Mouse (Mus musculus) erythroid progenitor cell, adult 5-6 weeks (primary cell): ENCODE results near the gene Bri3bp. TPM values are rescaled to one million over a fixed set of nuclear protein-coding genes. Genes with fewer than 3 reads are reported as not detected.
"Not testable (repeated sequence)": the region's sequence is repeated elsewhere in the genome, so short reads cannot be mapped to it uniquely, and the experiment has no call there.

Experiments
- ATAC-seq: replicated peaks from 2 replicates; pipeline ENCODE4 v1.8.0; 2016; ENCODE audit warnings: moderate number of reproducible peaks, mild to moderate bottlenecking, moderate TSS enrichment, inconsistent platforms; ENCODE audit not compliant: poor library complexity, low FRiP score, severe bottlenecking
- total RNA-seq, 2 experiments: library from RNA; stranded (forward) in 1 of 2; stranded (reverse) in 1 of 2; fragments of 150-400 nt in 1 of 2; fragments of 186-747, 209-891 nt in 1 of 2; gene quantifications; 2 replicates each; pipeline versions ENCODE4 v1.2.3 to v1.2.4; 2015 to 2017; ENCODE audit warnings: low replicate concordance in 2 of 2

Bri3bp gene
- 5.4 and 10.5 TPM in 2 replicates for total RNA-seq (2015; ENCODE audit: low replicate concordance)
- 2.0 and 2.4 TPM in 2 replicates for total RNA-seq (2017; ENCODE audit: low replicate concordance)

GRCm38 (mm10) chr5:125441234-125442114, at the start of gene Bri3bp:
TSS of gene Bri3bp (plus strand) at chr5:125441568.
- ATAC-seq = peak; percentile 76

DNA sequence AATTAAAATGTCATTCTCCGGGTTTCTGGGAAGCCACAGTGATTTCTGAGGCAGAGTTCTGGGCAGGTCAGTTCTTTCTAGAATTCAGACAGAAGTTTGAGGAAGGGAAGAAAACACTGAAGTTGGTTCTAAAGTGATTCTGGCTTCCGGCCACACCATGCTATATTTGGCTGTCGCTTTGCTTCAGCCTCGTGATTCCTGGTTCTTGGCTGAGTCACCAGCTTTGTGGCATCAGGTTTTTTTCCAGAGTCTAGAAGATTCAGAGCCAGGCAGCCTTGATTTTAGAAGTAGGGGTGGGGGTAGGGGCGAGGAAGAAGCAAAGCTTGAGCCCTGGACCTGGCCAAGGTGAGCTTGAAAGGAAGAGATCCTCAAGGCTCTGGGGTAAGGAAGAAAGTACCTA, 49.8 kb upstream of the Bri3bp start:
- no peak for ATAC-seq

GRCm38 (mm10) chr5:125392176-125392575, 49.2 kb upstream of the Bri3bp start:
- ATAC-seq = not testable (repeated sequence)

DNA sequence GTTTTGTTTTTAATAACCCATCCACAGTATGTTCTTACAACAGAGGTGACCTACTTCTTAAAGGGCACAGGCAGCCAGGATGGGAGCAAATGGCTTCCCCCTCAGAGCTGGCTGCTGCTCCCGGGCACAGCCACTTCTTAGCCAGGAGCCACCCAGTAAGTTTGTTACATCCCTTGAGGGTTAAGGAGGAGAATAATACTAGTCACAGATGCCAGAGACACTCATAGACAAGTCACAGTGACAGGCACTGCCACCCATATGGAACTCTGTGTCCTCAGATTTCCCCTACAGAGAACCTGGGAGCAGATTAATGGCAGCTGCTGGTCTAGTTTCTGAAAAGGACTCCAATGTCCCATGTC, 48.8 kb upstream of the Bri3bp start:
- peak; percentile 27 for ATAC-seq

GRCm38 (mm10) chr5:125392977-125393621, 48.3 kb upstream of the Bri3bp start:
- peak; percentile 81 for ATAC-seq

- ATAC-seq = peak; percentile 36; the same call in 1 of the 2 replicates
These were observed 47.5 kb upstream of the Bri3bp start for GRCm38 (mm10) chr5:125393622-125394603.

DNA sequence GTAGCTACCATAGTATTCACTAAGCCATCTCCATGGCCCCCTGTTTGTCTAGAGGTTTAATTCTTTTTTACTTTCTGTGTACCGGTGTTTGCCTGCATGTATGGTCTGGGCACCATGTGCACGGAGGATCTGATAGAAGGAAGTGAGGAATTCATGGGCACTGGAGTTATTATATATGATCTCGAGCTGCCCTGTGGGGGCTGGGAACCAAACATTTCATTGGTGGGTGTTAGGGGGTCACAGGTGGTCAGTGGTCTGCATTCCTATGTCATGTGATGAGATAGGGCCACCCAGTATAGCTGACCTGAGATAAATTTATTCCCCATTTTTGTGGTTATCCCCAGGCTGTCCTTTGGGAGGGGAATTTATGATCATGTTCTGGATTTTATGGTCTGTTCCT, 46.4 kb upstream of the Bri3bp start:
- ATAC-seq = no peak

- ATAC-seq = no peak
These were observed 40.5 kb upstream of the Bri3bp start for GRCm38 (mm10) chr5:125400903-125401302.

GRCm38 (mm10) chr5:125402476-125402875, 38.9 kb upstream of the Bri3bp start:
- ATAC-seq = no peak

DNA sequence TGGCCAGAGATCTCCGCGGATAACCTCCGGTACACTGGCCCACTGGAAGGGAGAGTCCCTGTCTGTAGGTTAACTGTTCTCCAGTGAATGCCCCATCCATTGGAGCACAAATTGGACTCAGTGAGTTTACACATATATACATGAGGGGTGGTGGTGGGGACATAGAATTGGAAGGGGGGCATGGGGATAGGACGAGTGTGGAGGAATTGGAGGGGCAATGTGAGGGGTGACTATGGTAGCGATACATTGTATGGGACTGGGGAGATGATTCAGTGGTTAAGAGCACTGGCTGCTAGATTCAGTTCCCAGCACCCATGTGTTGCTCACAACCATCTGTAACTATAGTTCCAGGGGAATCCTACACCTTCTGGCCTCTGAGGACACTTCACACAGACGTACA, 38.4 kb upstream of the Bri3bp start:
- ATAC-seq = no peak

DNA sequence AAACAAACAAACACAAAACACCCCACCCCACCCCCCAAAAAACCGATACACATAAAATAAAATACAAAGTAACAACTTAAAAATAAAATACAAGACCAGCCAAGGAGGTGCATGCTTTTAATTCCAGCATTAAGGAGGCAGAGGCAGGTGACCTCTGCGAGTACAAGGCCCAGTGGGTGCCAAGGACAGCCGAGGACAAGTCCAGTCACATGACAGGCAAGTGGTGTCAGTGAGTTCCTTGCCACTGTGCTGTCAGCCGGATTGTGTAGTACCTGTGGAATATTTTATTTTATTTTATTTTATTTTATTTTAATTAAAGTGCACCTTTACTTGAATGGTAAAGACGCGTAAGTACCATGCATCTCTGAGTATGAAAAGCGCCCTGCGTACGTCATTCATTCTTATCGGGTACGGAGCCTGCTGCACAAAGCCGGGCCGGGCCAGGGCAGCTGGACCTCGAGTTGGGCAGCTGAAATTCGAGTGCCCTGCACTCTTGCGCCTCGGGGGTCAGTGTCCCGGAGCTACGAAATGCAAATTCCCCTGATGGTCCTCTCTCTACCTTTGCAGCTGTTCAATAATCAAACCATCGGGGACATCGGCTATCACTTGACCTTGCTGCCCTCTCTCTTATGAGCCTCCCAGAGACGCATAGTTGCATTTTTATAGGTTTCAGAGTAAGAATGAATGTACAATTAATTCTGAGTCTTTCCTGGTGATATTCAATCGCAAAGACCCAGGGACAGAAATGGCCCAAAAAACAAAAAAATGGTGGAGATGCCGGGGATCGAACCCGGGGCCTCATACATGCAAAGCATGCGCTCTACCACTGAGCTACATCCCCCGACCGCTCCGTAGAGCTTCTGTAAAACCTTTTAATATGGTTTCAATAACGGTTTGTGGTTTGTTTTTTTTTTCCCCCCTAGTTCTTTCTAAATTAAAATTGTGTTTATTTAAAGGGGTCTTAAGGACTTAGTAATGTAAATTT, 37.6 kb upstream of the Bri3bp start:
- ATAC-seq = no peak

DNA sequence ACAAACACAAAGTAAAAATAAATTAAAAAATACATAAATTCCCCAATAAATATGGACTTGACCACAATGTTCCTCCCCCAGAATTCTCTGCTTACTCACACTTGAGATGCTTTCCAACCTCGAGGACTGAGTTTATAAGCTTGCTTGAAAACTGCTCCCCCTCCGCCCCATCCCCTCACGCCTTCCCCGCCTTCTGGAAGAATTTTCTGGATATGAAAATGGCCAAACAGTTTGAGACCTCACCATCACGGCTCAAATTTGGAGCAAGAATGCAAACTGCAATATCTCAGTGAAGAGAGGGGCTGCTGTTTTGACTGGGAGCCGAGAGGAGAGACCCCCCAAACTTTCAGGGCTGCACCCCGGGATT, 36.8 kb upstream of the Bri3bp start:
- ATAC-seq = no peak

GRCm38 (mm10) chr5:125404903-125405545, 36.3 kb upstream of the Bri3bp start:
- ATAC-seq = peak; percentile 39

DNA sequence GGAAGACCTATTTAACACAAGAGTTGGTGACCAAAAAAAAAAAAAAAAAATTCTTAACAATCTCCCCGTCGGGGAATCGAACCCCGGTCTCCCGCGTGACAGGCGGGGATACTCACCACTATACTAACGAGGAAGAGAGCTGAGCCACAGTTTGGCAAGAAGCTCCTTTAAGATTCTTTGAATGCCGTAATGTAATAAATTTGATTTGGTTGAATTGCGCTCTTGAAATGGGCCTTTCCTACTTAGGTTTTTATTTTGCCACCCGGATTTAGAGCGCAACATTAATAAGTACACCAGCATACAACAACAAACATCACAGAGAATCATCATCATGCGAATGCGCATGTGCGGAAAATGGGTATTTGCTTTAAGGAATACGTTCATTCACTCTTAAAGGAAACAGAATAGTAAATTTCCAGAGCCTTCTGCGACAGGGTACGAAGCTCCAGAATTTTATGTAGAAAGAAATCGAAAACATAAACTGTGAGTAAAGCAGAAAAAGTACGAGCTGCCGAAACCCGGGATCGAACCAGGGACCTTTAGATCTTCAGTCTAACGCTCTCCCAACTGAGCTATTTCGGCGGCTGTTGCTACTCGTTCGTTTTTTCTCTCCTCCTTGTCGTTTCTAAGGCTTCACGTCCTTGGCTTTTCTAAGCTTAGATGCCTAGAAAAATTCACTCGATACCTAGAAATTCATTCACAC, 35.7 kb upstream of the Bri3bp start:
- peak; percentile 48 for ATAC-seq

- ATAC-seq = peak; percentile 58
These were observed 34.9 kb upstream of the Bri3bp start for GRCm38 (mm10) chr5:125406322-125407016.

GRCm38 (mm10) chr5:125407020-125407830, 34.1 kb upstream of the Bri3bp start:
- no peak for ATAC-seq
